Mouse (Mus musculus) gastrocnemius, adult 18-20 months (tissue): Measurements from ENCODE around the gene Gpc4. TPM values are rescaled to one million over a fixed set of nuclear protein-coding genes. Genes with fewer than 3 reads are reported as not detected.

Source experiments
- DNase-seq: peaks from one replicate; pipeline ENCODE4 v3.0.0; 2021; ENCODE audit warnings: low spot score
- total RNA-seq, 2 experiments: library from RNA; stranded (reverse); gene quantifications; 2 replicates each; pipeline ENCODE4 v1.2.3; 2021

Gene Gpc4
- total RNA-seq, 2 experiments from 2014 or later, result 38.6 to 46.2 TPM

DNA sequence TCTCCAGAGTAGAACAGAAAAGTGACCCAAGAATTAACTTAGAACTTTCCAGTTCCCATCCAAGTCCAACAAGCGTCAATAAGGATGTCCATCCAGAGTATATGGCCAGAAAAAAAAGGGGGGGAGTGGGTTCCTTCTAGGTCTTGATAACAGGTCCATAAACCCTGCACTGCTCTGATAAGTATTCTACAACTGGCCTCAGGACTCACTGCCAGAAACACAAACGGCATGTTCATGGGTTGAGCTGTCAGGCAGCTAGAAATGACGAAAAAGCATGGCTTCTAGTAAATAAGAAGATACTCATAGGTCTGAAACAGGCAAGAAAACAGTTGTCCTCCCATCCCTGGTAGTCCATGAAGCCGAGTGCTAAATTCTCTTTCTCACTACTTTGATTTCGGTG, 13.5 kb downstream of the Gpc4 start:
- DNase-seq, result no peak

DNA sequence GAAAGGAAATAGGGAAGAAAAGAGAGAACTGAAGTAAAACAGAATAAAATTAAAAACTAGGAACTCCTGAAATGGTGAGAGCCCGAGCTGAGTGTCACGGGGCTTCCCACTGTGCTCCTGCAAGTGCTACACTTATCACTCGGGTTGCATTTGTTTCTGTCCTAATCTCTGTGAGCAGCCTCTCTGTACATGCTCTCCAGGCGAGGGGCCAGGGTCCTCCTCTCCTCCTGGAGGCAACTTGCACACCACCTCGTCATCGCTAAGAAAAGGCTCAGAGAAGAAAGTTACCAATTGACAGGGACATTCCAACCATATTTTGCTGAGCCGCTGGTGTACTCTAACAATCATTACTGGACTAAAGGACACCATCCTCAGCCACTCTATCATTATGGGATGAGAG, 14.0 kb downstream of the Gpc4 start:
- DNase-seq, result no peak

DNA sequence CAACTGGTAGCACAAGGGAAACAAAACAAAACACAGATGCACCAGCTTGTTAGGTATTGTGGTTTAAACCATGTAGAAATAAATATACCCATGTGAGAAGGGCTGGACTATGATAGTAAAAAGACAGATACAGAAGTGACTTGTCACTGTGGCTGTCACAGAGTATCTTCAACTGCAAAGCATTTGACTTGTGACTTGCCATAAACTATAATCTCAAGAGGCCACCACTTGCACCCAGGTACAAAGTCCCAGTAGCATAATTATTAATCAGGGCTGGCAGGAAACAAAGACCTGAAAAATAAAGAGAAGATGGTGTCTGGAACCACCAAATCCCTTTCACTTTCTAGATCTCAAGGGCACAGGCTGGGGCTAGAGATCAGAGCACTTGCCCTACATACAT, 19.5 kb downstream of the Gpc4 start:
- no peak for DNase-seq

DNA sequence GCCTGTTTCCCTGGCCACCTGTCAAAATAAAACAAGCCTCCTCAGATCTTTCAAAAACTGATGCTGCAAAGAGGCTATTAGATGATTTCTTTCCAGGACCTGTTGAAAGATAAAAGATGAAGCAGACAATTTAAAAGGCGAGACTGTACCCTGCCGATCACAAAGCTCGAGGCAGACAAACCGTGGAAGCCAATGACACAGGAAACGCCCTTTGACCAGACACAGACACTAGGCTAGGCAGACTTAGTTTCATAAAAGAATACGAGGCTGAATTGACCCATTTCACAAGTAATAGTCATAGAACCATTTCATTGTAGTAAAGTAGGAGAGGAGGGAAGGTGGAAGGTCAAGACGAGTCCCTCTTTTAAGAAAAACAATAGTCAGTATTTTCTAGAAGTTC, 20.6 kb downstream of the Gpc4 start:
- DNase-seq, result no peak

DNA sequence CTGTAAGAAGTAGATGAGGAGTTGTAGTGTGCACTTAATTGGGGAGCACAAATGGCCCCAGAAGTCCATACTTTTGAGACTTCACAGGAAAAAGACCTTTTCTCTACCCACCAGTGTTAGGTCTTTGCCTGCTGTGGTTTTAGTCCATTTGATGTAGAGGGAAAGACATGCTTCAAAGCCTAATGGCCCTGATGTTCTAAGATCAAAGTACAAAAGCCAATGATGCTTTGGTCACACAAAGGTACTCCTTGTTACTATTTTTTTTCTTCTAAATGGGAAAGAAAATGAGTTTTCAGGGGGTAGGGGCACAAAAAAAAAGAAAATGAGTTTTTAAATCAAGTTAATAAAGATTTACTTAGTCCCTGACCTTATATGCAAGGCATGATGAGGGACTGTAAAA, 24.7 kb downstream of the Gpc4 start:
- DNase-seq, result no peak

DNA sequence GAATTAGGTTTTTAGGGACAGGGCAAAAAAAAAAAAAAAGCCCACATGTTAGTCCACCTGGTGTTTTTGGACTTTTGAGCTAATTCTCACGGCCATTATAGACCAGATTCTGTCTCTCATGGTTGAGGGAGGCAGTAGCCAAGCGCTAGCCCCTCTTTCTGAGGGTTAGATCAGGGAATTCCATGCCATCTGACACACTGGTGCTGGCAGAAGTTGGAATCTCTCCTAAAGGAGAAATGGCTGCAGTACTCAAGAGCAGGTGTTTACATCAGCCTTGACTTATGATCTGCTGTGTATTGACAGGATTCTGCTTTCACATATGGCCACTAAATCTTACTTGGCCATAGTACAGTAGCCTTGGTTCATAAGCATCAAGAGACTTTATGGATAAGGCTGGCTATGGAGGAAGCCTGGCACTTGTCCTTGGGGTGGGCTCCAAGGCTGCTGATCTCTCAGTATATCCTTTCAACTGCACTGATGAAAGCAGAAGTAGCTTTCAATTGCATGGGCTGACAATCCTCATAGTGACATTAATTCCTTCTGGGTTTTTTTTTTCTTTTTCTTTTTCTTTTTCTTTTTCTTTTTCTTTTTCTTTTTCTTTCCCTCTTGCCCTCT, 26.5 kb downstream of the Gpc4 start:
- DNase-seq, result no peak

DNA sequence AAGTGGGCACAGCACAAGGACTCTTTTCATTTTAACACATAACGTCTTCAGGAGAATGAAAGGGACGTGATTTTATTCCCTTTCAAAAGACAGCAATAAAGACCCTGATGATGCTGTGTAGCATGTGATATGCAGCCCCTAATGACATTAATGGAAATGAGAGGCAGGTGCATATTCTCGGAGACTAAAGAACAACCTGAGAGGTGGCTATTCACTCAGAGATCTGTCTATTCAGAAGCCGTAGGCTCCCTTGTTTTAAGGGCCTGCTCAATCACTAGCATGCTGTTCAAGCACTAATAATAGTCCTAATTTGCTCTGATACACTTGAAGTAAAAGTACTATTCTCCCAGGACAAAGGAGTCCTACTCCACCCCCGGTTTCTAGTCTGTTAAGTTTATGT, 27.0 kb downstream of the Gpc4 start:
- no peak for DNase-seq

DNA sequence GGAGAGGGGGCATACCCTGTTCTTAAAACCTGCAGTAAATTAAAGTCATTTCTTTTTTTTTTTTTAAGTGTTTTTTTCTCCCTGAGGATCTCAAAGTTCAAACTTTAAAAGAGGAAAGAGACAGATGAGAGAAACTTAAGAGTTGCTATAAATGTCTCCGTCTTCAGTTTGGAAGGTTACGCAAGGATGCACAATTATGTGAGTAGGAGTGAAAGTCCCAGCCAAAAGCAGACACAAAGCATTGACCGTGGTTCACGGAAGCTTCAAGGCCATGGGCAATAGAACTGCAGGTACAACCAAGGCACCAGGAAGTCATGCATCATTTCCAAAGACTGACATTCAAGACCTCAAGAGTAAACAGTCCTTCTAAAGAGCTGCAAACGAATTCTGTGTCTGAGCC, 28.5 kb downstream of the Gpc4 start:
- DNase-seq, result no peak

DNA sequence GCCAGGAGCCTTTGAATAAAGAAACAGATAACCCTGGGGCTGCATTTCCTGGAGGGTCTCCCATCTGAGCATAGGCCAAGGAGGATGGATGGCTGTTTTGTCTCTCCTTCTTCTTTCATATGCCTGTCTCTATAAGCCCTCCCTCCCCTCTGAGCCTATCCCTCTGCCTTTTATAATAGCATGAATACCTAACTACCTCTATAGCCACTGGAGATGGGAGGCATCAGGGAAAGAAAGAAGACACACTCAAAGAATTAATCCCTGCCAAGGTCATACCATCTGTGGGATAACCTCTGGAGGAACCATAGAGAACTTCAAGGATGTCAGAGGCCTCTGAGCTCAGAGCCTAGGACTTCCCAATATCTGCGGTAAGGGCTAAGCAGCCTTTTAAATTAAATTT, 35.4 kb downstream of the Gpc4 start:
- DNase-seq, result no peak

DNA sequence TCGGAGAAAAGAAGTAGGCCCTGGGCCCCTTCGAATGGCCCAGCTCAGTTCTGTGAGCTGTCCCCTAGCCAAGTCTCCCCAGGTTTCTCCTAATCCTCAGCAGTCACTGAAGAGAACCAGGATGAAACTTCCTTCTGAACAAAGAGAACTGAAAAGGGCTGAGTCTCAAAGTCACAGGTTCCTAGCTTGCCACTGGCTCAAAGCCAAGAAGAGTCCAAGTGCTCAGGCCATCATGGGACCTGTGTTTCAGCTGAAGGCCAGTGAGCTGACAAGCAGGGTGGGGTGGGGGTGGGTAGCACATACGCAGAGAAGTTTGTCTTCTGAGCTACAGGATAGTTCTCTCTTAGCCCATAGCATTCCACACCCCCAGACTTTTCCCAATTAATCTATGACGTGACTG, 36.3 kb downstream of the Gpc4 start:
- DNase-seq, result no peak

DNA sequence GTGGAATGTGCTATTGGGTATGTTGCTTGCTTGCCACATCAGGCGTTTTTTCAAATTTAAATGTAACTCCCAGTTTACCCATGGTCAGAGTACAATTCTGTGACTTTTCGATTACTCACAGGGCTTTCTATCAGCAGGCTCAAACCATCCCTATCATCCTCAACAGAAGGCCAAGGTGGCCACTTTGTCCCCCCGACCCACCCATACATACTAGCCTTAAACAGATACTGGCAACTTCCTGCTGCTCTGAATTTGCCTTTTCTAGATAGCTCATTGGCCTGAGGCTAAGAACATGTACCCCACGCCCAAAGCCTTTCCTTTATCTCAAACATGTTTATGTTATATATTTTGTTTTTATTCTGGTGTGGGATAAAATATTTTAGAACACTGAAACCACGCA, 51.4 kb downstream of the Gpc4 start:
- DNase-seq, result no peak

DNA sequence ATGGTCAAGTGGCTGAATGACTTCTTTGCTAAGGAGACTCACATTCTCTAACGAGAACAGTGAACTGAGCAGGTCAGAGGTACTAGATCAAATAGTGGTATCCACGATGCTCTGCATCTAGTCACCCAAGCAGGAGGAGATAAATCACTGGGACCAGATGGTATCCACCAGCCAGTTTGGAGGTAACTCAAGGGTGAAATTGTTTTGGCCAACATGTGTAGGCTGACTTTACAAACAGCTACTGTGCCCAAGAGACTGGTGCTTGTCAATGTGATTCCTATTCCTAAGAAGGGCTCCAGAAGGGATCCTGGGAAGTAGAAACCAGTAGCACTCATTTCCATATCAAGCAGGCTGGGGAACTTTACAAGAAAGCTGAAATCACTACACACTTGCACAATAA, 55.4 kb downstream of the Gpc4 start:
- no peak for DNase-seq

DNA sequence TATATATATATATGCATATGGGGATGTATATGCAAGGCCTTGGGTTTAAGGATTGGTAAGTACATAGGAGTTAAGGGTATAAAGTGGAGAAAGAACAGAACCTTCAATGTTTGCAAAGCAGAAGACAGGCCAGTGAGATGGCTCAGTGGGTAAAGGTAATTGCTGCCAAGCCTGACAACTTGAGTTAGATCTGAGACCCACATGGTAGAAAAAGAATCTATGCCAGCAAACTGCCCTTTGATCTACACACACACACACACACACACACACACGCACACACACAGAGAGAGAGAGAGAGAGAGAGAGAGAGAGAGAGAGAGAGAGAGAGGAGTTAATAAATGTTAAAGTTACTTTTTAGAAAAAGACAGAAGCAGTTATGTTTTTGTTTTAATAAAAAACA, 56.1 kb downstream of the Gpc4 start:
- no peak for DNase-seq

DNA sequence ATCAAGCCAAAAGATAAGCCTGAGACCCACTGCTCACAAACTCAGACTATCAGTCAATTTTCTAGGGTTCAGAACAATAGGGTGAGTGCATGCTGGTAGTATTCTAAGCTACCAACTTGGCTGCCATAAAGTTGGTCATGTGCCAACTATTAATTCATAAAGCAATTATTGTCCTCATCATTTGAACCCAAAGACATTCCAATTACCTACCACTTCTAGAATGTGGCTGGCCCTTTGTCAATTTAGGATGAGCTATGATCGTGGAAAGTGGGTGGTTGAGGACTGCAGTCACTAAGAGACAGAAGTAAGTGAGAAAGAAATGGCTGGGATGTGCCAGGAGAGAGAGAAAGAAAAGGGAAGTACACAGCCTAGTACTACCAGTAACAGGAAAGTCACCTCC, 61.3 kb downstream of the Gpc4 start:
- no peak for DNase-seq

DNA sequence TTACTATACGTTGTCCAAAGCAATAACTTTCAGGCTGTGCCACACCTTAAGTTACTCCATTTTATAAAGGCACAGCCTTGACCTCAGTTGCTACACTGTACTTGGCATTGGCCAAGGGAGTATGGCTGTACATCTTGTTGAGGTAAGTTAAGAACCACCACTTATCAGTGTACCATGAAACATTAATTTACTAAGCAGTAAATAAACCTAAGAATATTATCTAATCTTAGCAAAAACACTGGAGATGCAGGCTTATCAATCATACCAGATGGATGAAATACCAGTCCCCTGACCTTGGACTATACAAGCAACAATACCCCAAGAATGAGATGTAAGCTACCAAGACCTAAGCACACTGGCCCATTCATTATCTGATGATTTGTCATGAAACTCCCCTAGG, 63.1 kb downstream of the Gpc4 start:
- DNase-seq, result no peak

DNA sequence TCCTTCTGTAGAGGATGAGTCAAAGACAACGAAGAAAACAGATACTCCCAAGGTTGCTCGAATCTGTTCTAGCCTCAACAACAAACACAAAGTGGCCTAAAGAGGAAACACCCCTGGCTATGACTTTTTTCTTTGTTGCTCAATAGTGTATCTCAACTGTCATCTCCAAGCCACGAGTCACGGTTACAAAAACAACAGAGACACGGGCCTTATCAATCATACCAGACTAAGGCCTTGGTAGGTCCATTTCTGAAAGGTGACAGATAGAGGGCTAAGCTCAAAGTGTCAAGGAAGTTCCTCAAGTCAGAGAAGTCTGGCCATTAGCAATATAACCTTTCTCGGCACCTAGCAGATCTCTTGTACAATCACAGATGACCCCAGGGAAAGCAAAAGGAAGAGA, 63.6 kb downstream of the Gpc4 start:
- DNase-seq, result no peak

DNA sequence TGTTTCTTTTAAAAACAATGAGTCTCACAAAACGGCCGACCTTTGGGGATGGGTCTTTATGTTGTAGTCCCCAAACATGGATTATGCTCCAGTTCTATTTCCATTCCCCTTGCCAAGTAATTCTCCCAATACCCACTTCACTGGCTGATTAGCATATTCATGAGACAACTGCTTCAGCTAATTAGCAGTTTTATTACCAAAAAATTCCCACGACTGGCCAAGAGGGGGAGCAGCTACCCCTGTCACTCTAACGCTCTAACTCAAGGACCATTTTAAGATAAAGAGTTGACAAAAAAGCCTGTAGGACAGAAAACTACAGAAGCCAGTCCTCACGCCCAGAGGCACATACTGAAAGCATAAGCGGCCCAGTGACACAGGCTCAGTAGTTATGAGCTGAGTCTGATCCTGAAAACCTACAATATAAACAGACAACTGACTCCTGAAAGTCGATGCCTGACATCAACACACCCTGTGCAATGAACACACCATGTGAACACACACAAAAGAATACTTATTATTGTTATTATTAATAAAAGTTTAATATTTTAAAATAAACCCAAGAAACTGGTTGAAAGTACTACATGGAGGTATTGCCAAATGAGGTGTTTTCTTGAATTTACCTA, 77.2 kb downstream of the Gpc4 start:
- DNase-seq, result peak; percentile 4

DNA sequence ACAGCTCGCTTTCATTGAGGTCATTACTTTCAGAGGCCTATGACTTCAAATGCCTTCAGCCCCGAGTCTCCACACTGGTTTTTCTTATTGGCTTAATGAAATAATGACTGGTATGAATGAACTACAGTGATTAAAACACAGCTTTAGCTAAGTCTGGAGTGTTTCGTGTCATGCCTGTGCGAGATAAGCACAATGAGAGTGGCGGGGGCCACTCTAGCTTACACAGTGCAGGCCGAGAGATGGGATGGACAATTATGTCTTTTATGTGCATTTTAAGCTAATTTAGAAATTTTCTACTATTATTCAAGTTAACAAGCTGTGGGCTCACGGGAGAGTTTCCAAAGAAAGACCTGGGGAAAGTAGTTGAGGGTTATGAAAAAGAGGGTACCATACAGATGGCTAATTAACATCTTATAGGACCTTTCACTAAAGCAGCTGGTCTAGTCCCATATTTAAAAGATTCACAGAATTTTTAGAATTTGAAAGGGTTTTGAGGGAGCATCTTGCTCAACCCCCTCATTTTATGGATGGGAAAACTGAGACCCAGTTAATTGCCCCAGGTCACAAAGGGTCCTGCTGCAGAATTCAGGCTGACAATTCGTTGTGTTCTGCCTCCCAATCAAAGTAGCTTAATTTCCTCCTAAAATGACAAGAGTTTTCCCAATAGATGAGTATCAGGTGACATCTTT, 78.0 kb downstream of the Gpc4 start:
- DNase-seq, result no peak

DNA sequence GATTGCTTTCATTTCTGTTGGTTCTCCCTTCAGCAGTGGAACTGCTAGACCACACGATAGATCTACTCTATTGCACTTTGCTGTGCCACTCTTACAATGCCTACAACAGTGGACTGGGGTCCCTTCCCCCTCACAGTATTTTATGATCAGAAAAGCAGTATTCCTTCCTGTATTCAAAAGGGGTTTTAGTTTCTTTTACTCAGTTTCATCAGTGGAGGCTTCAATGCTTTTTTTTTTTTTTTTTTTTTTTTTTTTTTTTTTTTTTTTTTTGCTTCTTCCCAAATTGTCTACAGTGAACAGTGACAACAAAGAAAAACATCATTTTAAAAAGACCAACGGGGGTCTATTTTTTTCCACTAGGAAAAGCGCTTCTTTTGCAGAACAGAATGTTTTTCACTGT, 81.5 kb downstream of the Gpc4 start:
- no peak for DNase-seq

DNA sequence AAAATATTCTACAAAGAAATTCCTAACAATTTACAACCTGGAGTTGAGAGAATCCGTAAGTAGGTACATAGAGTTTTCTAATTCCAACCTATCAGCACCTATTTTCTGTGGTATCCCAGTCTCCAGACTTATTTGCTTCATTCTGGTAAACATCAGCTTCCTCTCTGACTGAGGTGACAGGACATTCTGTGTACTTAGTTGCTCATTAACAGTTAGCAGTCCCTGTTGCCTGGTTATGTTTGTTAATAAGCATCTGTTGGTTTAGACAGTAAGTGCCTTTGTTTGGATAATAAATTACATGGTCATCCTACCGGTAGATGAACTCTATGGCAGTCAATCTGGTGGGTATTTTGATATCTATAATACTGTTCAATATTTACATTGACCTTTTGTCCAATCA, 92.6 kb downstream of the Gpc4 start:
- DNase-seq, result no peak

DNA sequence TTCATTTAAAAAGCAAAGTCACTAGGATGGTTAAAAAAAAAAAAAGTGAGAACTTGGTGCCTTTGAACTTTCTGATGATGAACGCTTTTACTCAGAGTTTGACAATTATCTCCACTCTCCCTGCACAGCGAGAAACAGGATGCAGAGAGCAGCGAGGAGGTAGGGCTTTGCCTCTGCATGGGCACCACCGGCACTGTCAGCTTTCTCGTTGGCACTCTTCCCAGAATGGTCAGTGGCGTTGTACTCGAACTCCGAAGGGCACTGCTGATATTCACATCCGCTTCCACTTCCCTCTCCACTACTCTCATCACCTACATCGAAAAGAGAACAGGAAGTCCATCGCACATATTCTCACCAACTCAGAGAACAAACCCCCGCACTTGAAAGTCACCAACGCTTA, 111.6 kb downstream of the Gpc4 start:
- DNase-seq, result no peak

DNA sequence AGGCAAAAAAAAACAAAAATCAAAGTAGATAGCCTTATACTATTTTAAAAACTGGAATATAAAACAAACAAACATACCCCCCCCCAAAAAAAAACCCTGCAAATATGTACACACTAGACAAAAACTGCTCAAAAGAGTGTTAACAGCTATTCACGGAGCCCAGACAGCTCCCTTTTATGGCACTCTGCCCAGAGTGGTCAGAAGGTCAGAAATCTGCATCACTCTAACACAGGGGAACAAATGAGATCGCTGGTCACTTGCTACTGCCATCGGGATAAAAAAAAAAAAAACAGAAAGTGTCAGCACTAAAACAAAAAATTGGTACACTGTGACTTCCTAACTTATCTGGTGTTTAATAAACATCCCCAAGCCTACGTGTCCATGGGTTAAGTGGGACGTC, 113.0 kb downstream of the Gpc4 start:
- no peak for DNase-seq

DNA sequence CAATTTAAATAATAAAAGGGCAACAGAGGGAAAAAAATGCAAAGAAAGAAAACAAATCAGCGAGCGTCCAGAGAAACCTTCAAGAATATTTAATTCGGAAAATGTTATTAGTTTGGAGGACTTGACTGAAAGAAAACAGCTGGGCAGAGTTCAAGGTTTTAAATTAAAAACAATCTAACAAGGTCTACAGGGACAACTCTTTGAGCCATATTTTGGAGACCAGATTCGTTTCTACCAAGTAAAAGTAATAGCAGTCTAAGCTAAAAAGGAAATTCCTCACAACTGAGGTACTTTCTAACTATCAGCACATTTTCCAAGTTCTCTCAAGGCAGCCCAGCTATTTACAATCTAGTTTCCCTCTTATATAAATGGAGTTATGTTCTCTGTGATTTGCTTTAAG, 114.1 kb downstream of the Gpc4 start:
- no peak for DNase-seq
